11 mouse cellular contexts compared by ENCODE assay signal in genomic region chr2:153305240-153305639, GRCm38 (mm10). TPM values are rescaled to one million over a fixed set of nuclear protein-coding genes. Genes with fewer than 3 reads are reported as not detected.
A peak's percentile ranks its signal among the peaks of the same experiment; 100 is the strongest.
DNase-seq lines count a peak whose midpoint lies in the region; ATAC-seq lines count a peak whose summit lies in the region.
"Had no signal": no experiment of that assay in that cellular context is flagged by ENCODE, and none has a peak within 500 bp of the region (broad histone marks: within the 10 kb centered on the region; RNA-seq: fewer than 3 reads in every experiment).

No protein-coding gene starts in this region.

- peaks cover 4% of the 10 kb centered on the region; the same call in 1 of the 2 replicates for H3K36me3 ChIP-seq in kidney, embryonic 15.5 days
- H3K36me3 ChIP-seq in neural tube, embryonic 13.5 days: no peaks in the 10 kb centered on the region

- H3K9ac ChIP-seq in kidney, embryonic 15.5 days: no peak overlapping the region
- no peak overlapping the region for H3K9ac ChIP-seq in neural tube, embryonic 13.5 days

- WGBS in kidney, embryonic 15.5 days: 55% methylated on average over 6 of the region's 6 CpGs
- 49% methylated on average over 6 of the region's 6 CpGs for WGBS in neural tube, embryonic 13.5 days

- H3K4me1 ChIP-seq in kidney, embryonic 15.5 days: peaks cover 7% of the 10 kb centered on the region
- H3K4me1 ChIP-seq in neural tube, embryonic 13.5 days (replicated peaks): peaks cover 11% of the 10 kb centered on the region

- H3K27ac ChIP-seq in kidney, embryonic 15.5 days: no peak overlapping the region
- peak overlapping the region; percentile 68 for H3K27ac ChIP-seq in neural tube, embryonic 13.5 days (replicated peaks)

- no peak overlapping the region for H3K4me2 ChIP-seq in kidney, embryonic 15.5 days
- H3K4me2 ChIP-seq in neural tube, embryonic 13.5 days: no peak overlapping the region

- H3K4me3 ChIP-seq in kidney, embryonic 15.5 days (replicated peaks): no peak overlapping the region
- H3K4me3 ChIP-seq in neural tube, embryonic 13.5 days: no peak overlapping the region

- H3K27me3 ChIP-seq in kidney, embryonic 15.5 days: no peaks in the 10 kb centered on the region
- H3K27me3 ChIP-seq in neural tube, embryonic 13.5 days: no peaks in the 10 kb centered on the region

- DNase-seq in kidney, postnatal 14 days: peak; percentile 16
- peak; percentile 87 for DNase-seq in adrenal gland, adult 8-10 months
- DNase-seq in heart, adult 8-10 months (ENCODE audit: low spot score): peak; percentile 40
- no peak for DNase-seq in yolk sac, embryonic 10.5 days (ENCODE audit: low spot score)
- no peak for DNase-seq in urinary bladder, postnatal 14 days (ENCODE audit: low spot score)
- DNase-seq: cerebellum, postnatal 25 days; liver; midbrain, embryonic 14.5 days; thymus, adult 2 months had no signal

- no peak for ATAC-seq in kidney, embryonic 15.5 days (replicated peaks; ENCODE audit: low FRiP score)
- ATAC-seq in neural tube, embryonic 13.5 days (ENCODE audit: low read depth): peak; percentile 76

- H3K9me3 ChIP-seq in kidney, embryonic 15.5 days (replicated peaks): no peaks in the 10 kb centered on the region
- H3K9me3 ChIP-seq in neural tube, embryonic 13.5 days: no peaks in the 10 kb centered on the region

RNA-seq across cellular contexts. Expression of gene Kif3b, which starts 14.0 kb away (rescaled TPM):
- 8.1 and 9.0 TPM in 2 replicates for polyA plus RNA-seq in kidney, embryonic 15.5 days (2015; fragmentation: Nextera tagmentation; extraction: Ambion mirVana)
- total RNA-seq in adrenal gland, adult 8-10 months (2022): 10 to 100 TPM; 28.7 to 34.4 (median 32.1) TPM
- 1 to 10 TPM; 6.4 to 9.3 (median 8.1) TPM for total RNA-seq in heart, adult 8-10 months (2022)
- polyA plus RNA-seq in neural tube, embryonic 13.5 days (2015; fragmentation: Nextera tagmentation; extraction: Ambion mirVana): 16.7 and 17.2 TPM in 2 replicates

RNA-seq across cellular contexts. Expression of gene Asxl1, which starts 40.4 kb away (rescaled TPM):
- polyA plus RNA-seq in kidney, embryonic 15.5 days (2015; fragmentation: Nextera tagmentation; extraction: Ambion mirVana): 11.2 and 12.2 TPM in 2 replicates
- 10 to 100 TPM; 31.1 to 39.8 (median 33.2) TPM for total RNA-seq in adrenal gland, adult 8-10 months (2022)
- 10 to 100 TPM; 17.6 to 23.9 (median 22.1) TPM for total RNA-seq in heart, adult 8-10 months (2022)
- 9.8 and 12.1 TPM in 2 replicates for polyA plus RNA-seq in neural tube, embryonic 13.5 days (2015; fragmentation: Nextera tagmentation; extraction: Ambion mirVana)

Comparison
In these comparisons a context has a peak if more than half of its experiments do, and no peak if none do; other contexts are left out.
1. DNase-seq: peak in kidney, postnatal 14 days (single experiment), adrenal gland, adult 8-10 months (single experiment) and heart, adult 8-10 months (single experiment); none in yolk sac, embryonic 10.5 days (single experiment) and urinary bladder, postnatal 14 days (single experiment).